Mouse (Mus musculus): ENCODE measurements around the gene Hvcn1. TPM values are rescaled to one million over a fixed set of nuclear protein-coding genes. Genes with fewer than 3 reads are reported as not detected.

Hvcn1 gene
- polyA plus RNA-seq (2012; rRNA removed), result 6.6 and 8.2 TPM in 2 replicates

GRCm38 (mm10) chr5:122206475-122206874 lies at the start of gene Hvcn1:
TSS of gene Hvcn1 (plus strand) at chr5:122206804.

GRCm38 (mm10) chr5:122157827-122158381 lies 48.7 kb upstream of the Hvcn1 start, which contains the start of gene Ppp1cc:
TSS of gene Ppp1cc (plus strand) at chr5:122158278.

GRCm38 (mm10) chr5:122263933-122264905 lies 57.6 kb downstream of the Hvcn1 start, which contains the start of gene Tctn1:
TSS of gene Tctn1 (minus strand) at chr5:122264460.

GRCm38 (mm10) chr5:122284183-122285028 lies 77.8 kb downstream of the Hvcn1 start, which contains the start of gene Pptc7:
TSS of gene Pptc7 (plus strand) at chr5:122284365.

Other genes with a start within 250 kb of the Hvcn1 start
- gene Cux2, start 156.7 kb upstream of the Hvcn1 start, polyA plus RNA-seq (2012; rRNA removed), result 25.1 and 29.6 TPM in 2 replicates
- 144 and 145 TPM in 2 replicates for gene Myl2, start 105.9 kb upstream of the Hvcn1 start, polyA plus RNA-seq (2012; rRNA removed)
- 0.06 TPM in 1 of 2 replicates, not detected in the other for gene Ccdc63, start 66.0 kb upstream of the Hvcn1 start, polyA plus RNA-seq (2012; rRNA removed)
- 365 and 385 TPM in 2 replicates for gene Ppp1cc, start 48.5 kb upstream of the Hvcn1 start, polyA plus RNA-seq (2012; rRNA removed)
- gene Tctn1, start 57.7 kb downstream of the Hvcn1 start, polyA plus RNA-seq (2012; rRNA removed), result 23.3 and 29.6 TPM in 2 replicates
- gene Pptc7, start 77.6 kb downstream of the Hvcn1 start, polyA plus RNA-seq (2012; rRNA removed), result 12.5 and 13.1 TPM in 2 replicates
- gene Rad9b, start 147.4 kb downstream of the Hvcn1 start, polyA plus RNA-seq (2012; rRNA removed), result 12.2 and 16.5 TPM in 2 replicates
- gene Vps29, start 147.6 kb downstream of the Hvcn1 start, polyA plus RNA-seq (2012; rRNA removed), result 88.1 and 118 TPM in 2 replicates
- 60.6 and 60.7 TPM in 2 replicates for gene Gpn3, start 165.1 kb downstream of the Hvcn1 start, polyA plus RNA-seq (2012; rRNA removed)
- 84.8 and 92.8 TPM in 2 replicates for gene Fam216a, start 165.6 kb downstream of the Hvcn1 start, polyA plus RNA-seq (2012; rRNA removed)
- gene Arpc3, start 185.1 kb downstream of the Hvcn1 start, polyA plus RNA-seq (2012; rRNA removed), result 236 and 238 TPM in 2 replicates
- gene Anapc7, start 214.9 kb downstream of the Hvcn1 start, polyA plus RNA-seq (2012; rRNA removed), result 57.4 and 57.8 TPM in 2 replicates